Comparison of ENCODE assay signal across 7 mouse cellular contexts in genomic region chr2:16355611-16356105, GRCm38 (mm10). TPM values are rescaled to one million over a fixed set of nuclear protein-coding genes. Genes with fewer than 3 reads are reported as not detected.
DNase-seq lines count a peak whose midpoint lies in the region; ATAC-seq and TF ChIP-seq lines count a peak whose summit lies in the region.

No protein-coding gene starts in this region.

- DNase-seq in layer of hippocampus, postnatal 10 days (ENCODE audit: low spot score in 2 of 2) = peak; percentile 65 to 81
- DNase-seq in layer of hippocampus, adult 11-12 months (ENCODE audit: low spot score) = no peak
- DNase-seq in ZHBTc4 (ENCODE audit: low read depth, low spot score) = peak; percentile 72
- peak; percentile 66 for DNase-seq in embryo, embryonic 11.5 days (ENCODE audit: low read depth, low spot score)
- no peak for DNase-seq in liver, postnatal 0 days
- DNase-seq in right cerebral cortex, postnatal 14 days = peak; percentile 58

- peaks cover 18% of the 10 kb centered on the region for H3K4me1 ChIP-seq in hindbrain, embryonic 15.5 days (replicated peaks)
- H3K4me1 ChIP-seq in liver, postnatal 0 days (ENCODE audit: insufficient read depth) = peaks cover 5% of the 10 kb centered on the region; the same call in 1 of the 2 replicates

- H3K4me3 ChIP-seq in hindbrain, embryonic 15.5 days = peak overlapping the region; percentile 82
- H3K4me3 ChIP-seq in liver, postnatal 0 days (ENCODE audit: low read depth, low read length) = peak overlapping the region; percentile 54

- peak overlapping the region; percentile 91 for H3K27ac ChIP-seq in hindbrain, embryonic 15.5 days (replicated peaks)
- no peak overlapping the region for H3K27ac ChIP-seq in liver, postnatal 0 days (ENCODE audit: low read depth)

- no peaks in the 10 kb centered on the region for H3K9me3 ChIP-seq in hindbrain, embryonic 15.5 days
- no peaks in the 10 kb centered on the region for H3K9me3 ChIP-seq in liver, postnatal 0 days (ENCODE audit: low read length)

- no peaks in the 10 kb centered on the region for H3K27me3 ChIP-seq in hindbrain, embryonic 15.5 days
- H3K27me3 ChIP-seq in liver, postnatal 0 days (ENCODE audit: insufficient read depth, low read length) = peaks cover 24% of the 10 kb centered on the region

- TF ChIP-seq CTCF in liver, postnatal 0 days (IDR thresholded peaks at IDR 0.05; ENCODE audit: low read depth) = no peak

- no peak for TF ChIP-seq EP300 in liver, postnatal 0 days (IDR thresholded peaks at IDR 0.05; ENCODE audit: low read depth)

- WGBS in hindbrain, embryonic 15.5 days = 0% methylated on average over 22 of the region's 22 CpGs
- WGBS in liver, postnatal 0 days (ENCODE audit: insufficient replicate concordance) = 1% methylated on average over 22 of the region's 22 CpGs

- H3K36me3 ChIP-seq in hindbrain, embryonic 15.5 days = no peaks in the 10 kb centered on the region
- H3K36me3 ChIP-seq in liver, postnatal 0 days (replicated peaks; ENCODE audit: insufficient read depth, low read length) = no peaks in the 10 kb centered on the region

- peak overlapping the region; percentile 80 for H3K9ac ChIP-seq in hindbrain, embryonic 15.5 days
- no peak overlapping the region; the same call in 1 of the 2 replicates for H3K9ac ChIP-seq in liver, postnatal 0 days (replicated peaks)

- H3K4me2 ChIP-seq in hindbrain, embryonic 15.5 days = peak overlapping the region; percentile 77
- H3K4me2 ChIP-seq in liver, postnatal 0 days (ENCODE audit: low read depth, low read length) = peak overlapping the region; percentile 75

- peak; percentile 92 for ATAC-seq in hindbrain, embryonic 15.5 days (ENCODE audit: low FRiP score, low read depth)
- 0 out of 2 replicates have a peak, but pooled peaks have one; percentile 23 for ATAC-seq in liver, postnatal 0 days

RNA-seq across cellular contexts. Expression of gene Plxdc2, which starts 0.4 kb away (rescaled TPM):
- total RNA-seq in layer of hippocampus, postnatal 10 days (2021) = 10 to 100 TPM; 24.8 to 25.2 TPM
- polyA plus RNA-seq in hindbrain, embryonic 15.5 days (2015; fragmentation: Nextera tagmentation; extraction: Ambion mirVana) = 27.5 and 28.4 TPM in 2 replicates
- polyA plus RNA-seq in liver, postnatal 0 days (2015; fragmentation: Nextera tagmentation; extraction: Ambion mirVana) = 0.70 and 0.81 TPM in 2 replicates

Comparison
In these comparisons a context has a peak if more than half of its experiments do, and no peak if none do; other contexts are left out.
1. DNase-seq: peak in layer of hippocampus, postnatal 10 days (2 of 2), ZHBTc4 (single experiment), embryo, embryonic 11.5 days (single experiment) and right cerebral cortex, postnatal 14 days (single experiment); none in layer of hippocampus, adult 11-12 months (single experiment) and liver, postnatal 0 days (single experiment).
2. RNA of gene Plxdc2, which starts 0.4 kb away (polyA plus RNA-seq): 27.5 to 28.4 TPM in hindbrain, embryonic 15.5 days; 0.70 to 0.81 TPM in liver, postnatal 0 days; every median in the first group is over 10 times any median in the second.